Mouse (Mus musculus): Measurements from ENCODE around the gene Dpm2. TPM values are rescaled to one million over a fixed set of nuclear protein-coding genes. Genes with fewer than 3 reads are reported as not detected.

Gene Dpm2
- polyA plus RNA-seq (2014; fragmentation: Nextera tagmentation; extraction: Ambion mirVana): 89.0 and 98.6 TPM in 2 replicates

DNA sequence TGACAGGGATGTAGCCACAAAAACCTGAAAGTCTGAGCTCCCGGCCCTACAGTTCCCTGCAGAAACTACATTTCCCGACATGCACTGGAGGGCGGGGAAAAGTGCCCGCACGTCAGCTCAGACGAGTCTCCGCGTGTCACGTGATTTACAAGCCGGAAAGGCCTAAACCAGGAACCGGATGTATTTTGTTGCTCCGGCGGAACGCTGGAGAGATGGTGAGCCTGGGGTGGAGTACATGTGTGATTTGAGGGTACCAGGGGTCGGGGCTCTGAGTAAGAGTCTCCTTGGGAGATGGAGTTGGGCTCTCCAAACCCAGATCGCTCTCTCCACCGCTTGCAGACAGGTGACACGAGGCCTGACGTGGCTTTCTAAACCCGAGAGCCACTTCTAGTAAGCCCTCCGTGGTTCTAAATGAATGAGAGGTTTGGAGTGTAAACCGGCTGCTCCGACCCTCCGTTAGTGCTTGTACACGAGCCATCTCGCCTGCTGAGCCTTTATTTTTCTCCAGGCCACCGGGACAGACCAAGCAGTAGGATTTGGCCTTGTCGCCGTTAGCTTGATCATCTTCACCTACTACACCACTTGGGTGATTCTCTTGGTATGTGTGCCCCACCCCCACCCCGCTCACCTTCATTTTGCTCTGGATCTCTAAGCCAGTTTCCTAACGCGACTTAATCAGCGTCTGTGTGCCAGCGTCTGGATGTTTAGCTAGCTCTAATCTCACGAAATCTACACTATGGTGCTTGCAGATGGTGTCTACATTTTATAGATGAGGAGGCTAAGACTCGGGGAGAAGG is at the start of gene Dpm2:
Gene Dpm2 (plus strand): TSS at position 161 of the 797 bp plus-strand sequence.
- Histone ChIP-seq H3K4me3 (ENCODE audit: low read depth, low read length) (peak within 1 kb of the TSS; percentile 54), H3K9ac (ENCODE audit: low read length) (peak within 1 kb of the TSS; percentile 49), H3K27ac (replicated peaks; ENCODE audit: low read depth, low read length) (no peak within 1 kb of the TSS), H3K4me1 (ENCODE audit: control insufficient read depth, insufficient read depth, low read length) (peaks cover 8% of the 10 kb centered on the region), H3K36me3 (ENCODE audit: control insufficient read depth, insufficient read depth, low read length) (peaks cover 5% of the 10 kb centered on the region; the same call in 1 of the 2 replicates), H3K9me3 (ENCODE audit: control insufficient read depth, low read length) (no peaks in the 10 kb centered on the region), H3K27me3 (ENCODE audit: control insufficient read depth, insufficient read depth, low read length) (no peaks in the 10 kb centered on the region), H3K4me2 (ENCODE audit: low read depth, severe bottlenecking) (peak within 1 kb of the TSS; percentile 63)
- peak; percentile 66 for ATAC-seq (ENCODE audit: insufficient number of reproducible peaks, low FRiP score, low TSS enrichment, low read depth)
- 1% methylated on average over 36 of the region's 36 CpGs for WGBS
- DNase-seq (ENCODE audit: low spot score): peak; percentile 91

DNA sequence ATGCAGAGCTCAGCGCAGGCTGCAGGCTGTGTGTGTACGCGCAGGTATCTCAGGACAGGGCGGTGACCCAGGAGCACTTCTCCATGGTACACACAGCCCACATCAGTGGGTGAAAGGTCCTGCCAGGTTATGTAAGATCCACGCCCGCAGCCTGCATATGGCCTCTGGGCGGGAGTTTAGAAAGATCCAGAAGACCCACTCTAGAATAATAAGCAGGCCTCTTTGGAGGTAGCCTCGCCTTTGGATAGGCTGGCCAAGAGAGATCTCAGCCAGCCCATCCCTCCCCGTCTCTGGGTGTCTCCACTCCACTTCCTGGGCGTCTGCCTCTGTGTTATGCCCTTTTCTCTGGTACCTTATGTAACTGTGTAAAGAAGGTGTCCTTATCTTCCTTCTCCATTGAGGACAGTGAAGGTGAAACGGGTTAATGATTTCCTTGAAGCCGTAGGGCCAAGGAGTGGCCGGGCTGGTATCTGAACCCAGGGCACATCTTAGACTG is 46.1 kb upstream of the Dpm2 start:
- H3K27me3 ChIP-seq (ENCODE audit: control insufficient read depth, insufficient read depth, low read length): no peaks in the 10 kb centered on the region
- no peak for ATAC-seq (ENCODE audit: insufficient number of reproducible peaks, low FRiP score, low TSS enrichment, low read depth)
- 88% methylated on average over 13 of the region's 13 CpGs for WGBS
- DNase-seq (ENCODE audit: low spot score): no peak
- H3K9me3 ChIP-seq (ENCODE audit: control insufficient read depth, low read length): no peaks in the 10 kb centered on the region
- no peak overlapping the region for H3K4me3 ChIP-seq (ENCODE audit: low read depth, low read length)
- no peak overlapping the region for H3K9ac ChIP-seq (ENCODE audit: low read length)
- H3K4me2 ChIP-seq (ENCODE audit: low read depth, severe bottlenecking): no peak overlapping the region
- no peaks in the 10 kb centered on the region for H3K36me3 ChIP-seq (ENCODE audit: control insufficient read depth, insufficient read depth, low read length)
- H3K27ac ChIP-seq (replicated peaks; ENCODE audit: low read depth, low read length): no peak overlapping the region
- no peaks in the 10 kb centered on the region for H3K4me1 ChIP-seq (ENCODE audit: control insufficient read depth, insufficient read depth, low read length)

DNA sequence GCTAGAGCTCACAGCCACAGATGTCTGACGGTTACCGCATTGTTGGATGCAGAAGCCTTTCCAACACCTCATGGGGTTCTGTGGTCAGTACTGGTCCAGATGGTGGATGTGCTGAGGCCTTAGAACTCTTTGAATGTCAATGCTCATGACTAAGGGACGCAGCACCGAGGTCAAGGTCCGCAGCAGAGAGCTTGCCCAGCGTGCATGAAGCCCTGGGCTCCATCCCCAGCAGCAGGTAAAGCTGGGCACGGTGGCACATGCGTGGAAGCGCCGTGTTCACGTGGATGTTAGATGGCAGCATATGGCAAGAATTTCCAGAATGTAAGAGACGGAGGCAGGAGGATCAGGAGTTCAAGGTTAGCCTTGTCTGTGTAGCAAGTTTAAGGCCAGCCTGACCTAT is 44.8 kb upstream of the Dpm2 start:
- DNase-seq (ENCODE audit: low spot score) (no peak), ATAC-seq (ENCODE audit: insufficient number of reproducible peaks, low FRiP score, low TSS enrichment, low read depth) (no peak)
- Histone ChIP-seq H3K27me3 (ENCODE audit: control insufficient read depth, insufficient read depth, low read length) (no peaks in the 10 kb centered on the region), H3K27ac (replicated peaks; ENCODE audit: low read depth, low read length) (no peak overlapping the region), H3K4me1 (ENCODE audit: control insufficient read depth, insufficient read depth, low read length) (no peaks in the 10 kb centered on the region), H3K9me3 (ENCODE audit: control insufficient read depth, low read length) (no peaks in the 10 kb centered on the region), H3K9ac (ENCODE audit: low read length) (no peak overlapping the region), H3K36me3 (ENCODE audit: control insufficient read depth, insufficient read depth, low read length) (no peaks in the 10 kb centered on the region), H3K4me2 (ENCODE audit: low read depth, severe bottlenecking) (no peak overlapping the region), H3K4me3 (ENCODE audit: low read depth, low read length) (no peak overlapping the region)
- 86% methylated on average over 12 of the region's 12 CpGs for WGBS

DNA sequence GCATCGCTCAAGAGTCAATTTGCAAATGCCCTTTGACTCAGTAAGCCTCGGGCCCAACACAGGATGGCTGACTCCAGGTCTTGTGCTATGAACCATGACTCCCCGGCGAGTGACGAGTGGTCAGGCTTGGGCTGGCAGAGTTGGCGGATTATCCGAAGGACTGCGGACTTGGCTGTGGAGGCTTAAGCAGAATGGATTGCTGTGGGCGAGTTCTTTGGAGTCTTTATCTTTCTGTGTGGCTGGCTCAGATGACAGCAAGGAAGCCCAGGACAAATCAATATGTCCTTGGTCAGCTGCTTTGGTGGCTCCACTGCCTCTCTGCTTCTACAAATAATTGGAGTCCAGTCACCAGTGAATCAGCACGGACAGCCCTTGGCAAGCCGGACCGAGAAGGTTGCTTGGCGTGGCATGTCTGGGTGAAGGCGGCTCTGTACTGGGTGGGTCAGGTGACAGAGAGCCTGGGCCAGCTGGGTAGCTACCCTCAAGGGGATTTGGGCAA is 43.1 kb upstream of the Dpm2 start:
- Histone ChIP-seq H3K4me2 (ENCODE audit: low read depth, severe bottlenecking) (no peak overlapping the region), H3K27me3 (ENCODE audit: control insufficient read depth, insufficient read depth, low read length) (no peaks in the 10 kb centered on the region), H3K4me1 (ENCODE audit: control insufficient read depth, insufficient read depth, low read length) (no peaks in the 10 kb centered on the region), H3K9ac (ENCODE audit: low read length) (no peak overlapping the region), H3K4me3 (ENCODE audit: low read depth, low read length) (no peak overlapping the region), H3K27ac (replicated peaks; ENCODE audit: low read depth, low read length) (no peak overlapping the region), H3K9me3 (ENCODE audit: control insufficient read depth, low read length) (no peaks in the 10 kb centered on the region), H3K36me3 (ENCODE audit: control insufficient read depth, insufficient read depth, low read length) (no peaks in the 10 kb centered on the region)
- 84% methylated on average over 14 of the region's 14 CpGs for WGBS
- no peak for DNase-seq (ENCODE audit: low spot score)
- no peak for ATAC-seq (ENCODE audit: insufficient number of reproducible peaks, low FRiP score, low TSS enrichment, low read depth)

DNA sequence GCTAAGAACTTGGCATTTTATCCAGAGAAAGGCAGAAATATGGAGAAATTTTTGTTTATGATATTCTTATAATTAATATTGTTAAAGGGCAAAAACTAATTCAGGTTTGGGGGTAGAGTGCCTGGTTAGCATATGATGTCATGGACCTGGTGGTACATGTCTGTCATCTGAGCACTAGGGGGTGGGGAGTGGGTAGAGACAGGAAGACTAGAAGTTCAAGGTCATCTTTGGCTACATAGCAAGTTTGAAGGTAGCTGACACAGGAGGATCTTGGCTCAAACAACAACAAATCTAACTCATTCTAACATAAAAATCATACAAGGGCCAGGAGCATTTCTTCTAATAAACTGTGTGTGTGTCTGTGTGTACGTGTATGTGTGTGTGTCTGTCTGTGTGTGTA is 42.3 kb upstream of the Dpm2 start:
- WGBS: 85% methylated on average over 1 of the region's 1 CpGs
- no peak overlapping the region for H3K4me2 ChIP-seq (ENCODE audit: low read depth, severe bottlenecking)
- no peaks in the 10 kb centered on the region for H3K27me3 ChIP-seq (ENCODE audit: control insufficient read depth, insufficient read depth, low read length)
- H3K27ac ChIP-seq (replicated peaks; ENCODE audit: low read depth, low read length): no peak overlapping the region
- no peaks in the 10 kb centered on the region for H3K9me3 ChIP-seq (ENCODE audit: control insufficient read depth, low read length)
- H3K36me3 ChIP-seq (ENCODE audit: control insufficient read depth, insufficient read depth, low read length): no peaks in the 10 kb centered on the region
- no peak overlapping the region for H3K9ac ChIP-seq (ENCODE audit: low read length)
- H3K4me1 ChIP-seq (ENCODE audit: control insufficient read depth, insufficient read depth, low read length): no peaks in the 10 kb centered on the region
- DNase-seq (ENCODE audit: low spot score): no peak
- no peak for ATAC-seq (ENCODE audit: insufficient number of reproducible peaks, low FRiP score, low TSS enrichment, low read depth)
- no peak overlapping the region for H3K4me3 ChIP-seq (ENCODE audit: low read depth, low read length)

DNA sequence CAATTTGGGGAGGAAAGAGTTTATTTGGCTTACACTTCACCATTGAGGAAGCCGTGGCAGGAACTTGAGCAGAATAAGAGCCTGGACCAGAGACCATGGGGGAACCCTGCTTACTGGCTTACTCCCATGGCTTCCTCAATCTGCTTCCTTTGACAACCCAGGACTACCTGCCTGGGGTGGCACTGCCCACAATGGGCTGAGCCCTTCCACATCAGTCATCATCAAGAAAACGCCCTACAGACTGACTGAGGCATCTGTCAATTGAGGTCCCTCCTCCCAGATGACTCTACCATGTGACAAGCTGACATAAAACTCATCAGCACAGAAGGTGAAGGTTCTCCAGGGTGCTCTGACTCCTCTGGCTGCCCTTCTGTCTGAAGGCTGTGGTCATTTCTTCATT is 40.2 kb upstream of the Dpm2 start:
- no peak overlapping the region for H3K4me3 ChIP-seq (ENCODE audit: low read depth, low read length)
- no peaks in the 10 kb centered on the region for H3K9me3 ChIP-seq (ENCODE audit: control insufficient read depth, low read length)
- peaks cover 6% of the 10 kb centered on the region; the same call in 1 of the 2 replicates for H3K4me1 ChIP-seq (ENCODE audit: control insufficient read depth, insufficient read depth, low read length)
- ATAC-seq (ENCODE audit: insufficient number of reproducible peaks, low FRiP score, low TSS enrichment, low read depth) (no peak), DNase-seq (ENCODE audit: low spot score) (no peak)
- no peak overlapping the region for H3K9ac ChIP-seq (ENCODE audit: low read length)
- H3K4me2 ChIP-seq (ENCODE audit: low read depth, severe bottlenecking): no peak overlapping the region
- WGBS: 82% methylated on average over 2 of the region's 2 CpGs
- no peaks in the 10 kb centered on the region for H3K27me3 ChIP-seq (ENCODE audit: control insufficient read depth, insufficient read depth, low read length)
- H3K36me3 ChIP-seq (ENCODE audit: control insufficient read depth, insufficient read depth, low read length): no peaks in the 10 kb centered on the region
- H3K27ac ChIP-seq (replicated peaks; ENCODE audit: low read depth, low read length): no peak overlapping the region

DNA sequence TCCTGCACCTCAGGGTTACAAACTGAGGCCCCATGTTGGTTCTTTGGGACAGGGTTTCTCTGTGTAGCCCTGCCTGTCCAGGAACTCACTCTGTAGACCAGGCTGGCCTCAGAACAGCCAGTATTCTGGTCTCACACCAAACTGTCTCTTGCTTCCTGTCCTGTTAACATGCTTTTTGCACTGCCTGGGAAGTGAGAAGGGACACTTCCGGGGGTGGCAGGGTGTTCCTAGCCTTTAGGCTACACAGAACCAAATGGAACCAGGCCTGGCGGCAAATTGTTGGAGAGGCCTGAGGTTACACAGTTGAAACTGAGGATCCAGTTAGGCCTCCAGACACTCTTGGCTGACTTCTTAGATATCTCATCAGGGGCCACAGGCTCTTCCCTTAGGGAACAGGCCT is 37.5 kb upstream of the Dpm2 start:
- no peak overlapping the region for H3K4me3 ChIP-seq (ENCODE audit: low read depth, low read length)
- peaks cover 25% of the 10 kb centered on the region for H3K4me1 ChIP-seq (ENCODE audit: control insufficient read depth, insufficient read depth, low read length)
- H3K27me3 ChIP-seq (ENCODE audit: control insufficient read depth, insufficient read depth, low read length): no peaks in the 10 kb centered on the region
- 81% methylated on average over 2 of the region's 2 CpGs for WGBS
- no peak overlapping the region for H3K9ac ChIP-seq (ENCODE audit: low read length)
- H3K4me2 ChIP-seq (ENCODE audit: low read depth, severe bottlenecking): no peak overlapping the region
- no peaks in the 10 kb centered on the region for H3K36me3 ChIP-seq (ENCODE audit: control insufficient read depth, insufficient read depth, low read length)
- no peak for ATAC-seq (ENCODE audit: insufficient number of reproducible peaks, low FRiP score, low TSS enrichment, low read depth)
- H3K9me3 ChIP-seq (ENCODE audit: control insufficient read depth, low read length): no peaks in the 10 kb centered on the region
- DNase-seq (ENCODE audit: low spot score): no peak
- H3K27ac ChIP-seq (replicated peaks; ENCODE audit: low read depth, low read length): no peak overlapping the region

DNA sequence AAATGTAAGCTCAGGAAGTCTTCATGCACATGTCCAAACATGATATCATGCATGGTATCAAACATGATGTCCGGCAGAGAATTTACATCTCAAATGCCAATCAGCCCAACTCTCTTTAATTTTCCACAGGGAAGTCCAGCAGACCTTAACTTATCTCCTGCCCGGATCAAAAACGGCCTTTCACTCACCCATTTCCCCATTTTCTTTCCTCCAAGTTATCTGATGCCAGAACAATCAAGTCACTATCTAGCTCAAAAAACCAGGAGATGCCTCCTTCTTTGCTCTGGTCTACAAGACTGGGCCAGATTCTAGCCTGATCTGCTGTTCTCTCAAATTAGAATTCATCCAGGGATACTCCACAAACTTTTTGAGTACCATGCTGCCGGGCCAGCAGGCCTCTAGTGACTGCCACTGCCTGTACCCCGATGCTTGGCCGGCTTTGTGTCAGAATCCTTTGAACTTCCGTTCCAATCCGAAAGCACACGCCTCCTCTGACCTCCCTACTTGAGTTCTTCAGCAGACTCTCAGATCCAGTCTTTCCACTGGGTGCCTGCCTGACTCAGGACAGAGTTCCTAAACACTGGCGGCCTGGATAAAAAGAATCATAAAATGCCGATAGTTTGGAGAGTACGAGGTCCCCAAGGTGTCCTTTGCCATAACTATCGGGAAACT is 36.5 kb upstream of the Dpm2 start:
- Histone ChIP-seq H3K4me2 (ENCODE audit: low read depth, severe bottlenecking) (peak overlapping the region; percentile 88), H3K9ac (ENCODE audit: low read length) (peak overlapping the region; percentile 73), H3K36me3 (ENCODE audit: control insufficient read depth, insufficient read depth, low read length) (no peaks in the 10 kb centered on the region), H3K27me3 (ENCODE audit: control insufficient read depth, insufficient read depth, low read length) (no peaks in the 10 kb centered on the region), H3K9me3 (ENCODE audit: control insufficient read depth, low read length) (no peaks in the 10 kb centered on the region), H3K27ac (replicated peaks; ENCODE audit: low read depth, low read length) (peak overlapping the region; percentile 90), H3K4me1 (ENCODE audit: control insufficient read depth, insufficient read depth, low read length) (peaks cover 28% of the 10 kb centered on the region), H3K4me3 (ENCODE audit: low read depth, low read length) (peak overlapping the region; percentile 93)
- WGBS: 10% methylated on average over 13 of the region's 13 CpGs
- ATAC-seq (ENCODE audit: insufficient number of reproducible peaks, low FRiP score, low TSS enrichment, low read depth) (no peak), DNase-seq (ENCODE audit: low spot score) (peak; percentile 76)

Measured in limb, embryonic 11.5 days (tissue).